ENCODE assay signal across 19 mouse cellular contexts in genomic region chr4:119739301-119740062, GRCm38 (mm10). TPM values are rescaled to one million over a fixed set of nuclear protein-coding genes. Genes with fewer than 3 reads are reported as not detected.
DNase-seq lines count a peak whose midpoint lies in the region; ATAC-seq and TF ChIP-seq lines count a peak whose summit lies in the region.
"Had no signal": no experiment of that assay in that cellular context is flagged by ENCODE, and none has a peak within 500 bp of the region (broad histone marks: within the 10 kb centered on the region; RNA-seq: fewer than 3 reads in every experiment).

No protein-coding gene starts in this region.

- DNase-seq in kidney, adult 9 months: no peak
- DNase-seq in lung, embryonic 14.5 days: peak; percentile 41
- DNase-seq in lung, postnatal 4 days: no peak
- DNase-seq in thymus, postnatal 4 days: peak; percentile 22
- no peak for DNase-seq in thymus, postnatal 10 days (ENCODE audit: low spot score in 2 of 2)
- no peak for DNase-seq in urinary bladder, postnatal 10 days (ENCODE audit: low spot score)
- DNase-seq: adrenal gland, adult 8-10 months; cerebellum, adult 11 months; cerebellum, postnatal 10 days; right cerebral cortex, postnatal 25 days had no signal

- H3K4me3 ChIP-seq in kidney, embryonic 14.5 days (ENCODE audit: low read length): no peak overlapping the region
- H3K4me3 ChIP-seq in lung, embryonic 14.5 days (ENCODE audit: low read depth, low read length): no peak overlapping the region
- H3K4me3 ChIP-seq: embryonic facial prominence, embryonic 15.5 days; heart, embryonic 13.5 days; hindbrain, embryonic 10.5 days; limb, embryonic 15.5 days; stomach, embryonic 15.5 days had no signal

- H3K4me2 ChIP-seq in kidney, embryonic 14.5 days (replicated peaks; ENCODE audit: low read depth, low read length): no peak overlapping the region
- no peak overlapping the region for H3K4me2 ChIP-seq in lung, embryonic 14.5 days
- H3K4me2 ChIP-seq: embryonic facial prominence, embryonic 15.5 days; heart, embryonic 13.5 days; limb, embryonic 15.5 days; stomach, embryonic 15.5 days had no signal

- no peaks in the 10 kb centered on the region for H3K36me3 ChIP-seq in kidney, embryonic 14.5 days (ENCODE audit: control insufficient read depth, insufficient read depth, low read length)
- no peaks in the 10 kb centered on the region for H3K36me3 ChIP-seq in lung, embryonic 14.5 days (ENCODE audit: insufficient read depth)
- H3K36me3 ChIP-seq: embryonic facial prominence, embryonic 15.5 days; heart, embryonic 13.5 days; hindbrain, embryonic 10.5 days; limb, embryonic 15.5 days; stomach, embryonic 15.5 days had no signal

- no peaks in the 10 kb centered on the region for H3K9me3 ChIP-seq in kidney, embryonic 14.5 days (ENCODE audit: control insufficient read depth, low read length)
- no peaks in the 10 kb centered on the region for H3K9me3 ChIP-seq in lung, embryonic 14.5 days (ENCODE audit: low read depth, low read length)
- H3K9me3 ChIP-seq: embryonic facial prominence, embryonic 15.5 days; heart, embryonic 13.5 days; hindbrain, embryonic 10.5 days; limb, embryonic 15.5 days; stomach, embryonic 15.5 days had no signal

- 42% methylated on average over 9 of the region's 9 CpGs for WGBS in kidney, embryonic 14.5 days
- WGBS in lung, embryonic 14.5 days: 36% methylated on average over 9 of the region's 9 CpGs

- no peaks in the 10 kb centered on the region; the same call in 1 of the 2 replicates for H3K27me3 ChIP-seq in kidney, embryonic 14.5 days (ENCODE audit: control insufficient read depth, insufficient read depth, low read length)
- no peaks in the 10 kb centered on the region; the same call in 1 of the 2 replicates for H3K27me3 ChIP-seq in lung, embryonic 14.5 days (ENCODE audit: insufficient read depth, low read length)

- H3K9ac ChIP-seq in kidney, embryonic 14.5 days (ENCODE audit: low read depth, low read length): no peak overlapping the region
- H3K9ac ChIP-seq in lung, embryonic 14.5 days: no peak overlapping the region
- H3K9ac ChIP-seq: embryonic facial prominence, embryonic 15.5 days; heart, embryonic 13.5 days; limb, embryonic 15.5 days; stomach, embryonic 15.5 days had no signal

- no peak overlapping the region for H3K27ac ChIP-seq in kidney, embryonic 14.5 days (ENCODE audit: low read depth, low read length)
- H3K27ac ChIP-seq in lung, embryonic 14.5 days (ENCODE audit: low read depth): 0 out of 2 replicates have a peak overlapping the region, but pooled peaks have one; percentile 2
- H3K27ac ChIP-seq: embryonic facial prominence, embryonic 15.5 days; heart, embryonic 13.5 days; hindbrain, embryonic 10.5 days; hindbrain, postnatal 0 days; limb, embryonic 15.5 days; stomach, embryonic 15.5 days had no signal

- no peak for TF ChIP-seq CTCF in lung, embryonic 14.5 days (IDR thresholded peaks at IDR 0.05; ENCODE audit: low read depth)

- ATAC-seq in kidney, embryonic 14.5 days (ENCODE audit: low FRiP score, low TSS enrichment): peak; percentile 39
- peak; percentile 65; the same call in 1 of the 2 replicates for ATAC-seq in lung, embryonic 14.5 days (ENCODE audit: insufficient read depth)
- ATAC-seq: hindbrain, postnatal 0 days; intestine, postnatal 0 days; midbrain, embryonic 16.5 days had no signal

- peaks cover 6% of the 10 kb centered on the region; the same call in 1 of the 2 replicates for H3K4me1 ChIP-seq in kidney, embryonic 14.5 days (ENCODE audit: control insufficient read depth, insufficient read depth, low read length)
- H3K4me1 ChIP-seq in lung, embryonic 14.5 days (ENCODE audit: insufficient read depth): no peaks in the 10 kb centered on the region
- H3K4me1 ChIP-seq: hindbrain, embryonic 10.5 days; limb, embryonic 15.5 days; stomach, embryonic 15.5 days had no signal

RNA-seq across cellular contexts. Expression of gene Hivep3, which starts 5.9 kb away (rescaled TPM):
- 6.3 and 6.6 TPM in 2 replicates for polyA plus RNA-seq in kidney, embryonic 14.5 days (2014; fragmentation: Nextera tagmentation; extraction: Ambion mirVana)
- polyA plus RNA-seq in lung, embryonic 14.5 days (2014; fragmentation: Nextera tagmentation; extraction: Ambion mirVana): 22.0 and 28.4 TPM in 2 replicates

Comparison
In these comparisons a context has a peak if more than half of its experiments do, and no peak if none do; other contexts are left out.
1. DNase-seq: peak in lung, embryonic 14.5 days (single experiment) and thymus, postnatal 4 days (single experiment); none in kidney, adult 9 months (single experiment), lung, postnatal 4 days (0 of 2), thymus, postnatal 10 days (0 of 2) and urinary bladder, postnatal 10 days (single experiment).